Mouse (Mus musculus) heart, postnatal 14 days (tissue): ENCODE results near the gene Txk. TPM values are rescaled to one million over a fixed set of nuclear protein-coding genes. Genes with fewer than 3 reads are reported as not detected.

ENCODE experiments used
- DNase-seq, 2 experiments: peaks; one replicate each; pipeline ENCODE4 v3.0.0; 2021 to 2022
- intact Hi-C: fragments of 180-260 bp; cut with DNase I; formaldehyde crosslinking; loops from one replicate; pipeline ENCODE4 v1.15.1; 2025
- total RNA-seq, 2 experiments: library from RNA; stranded (reverse); gene quantifications; 2 replicates each; pipeline ENCODE4 v1.2.3; 2021

Gene Txk
- total RNA-seq, 2 experiments from 2014 or later: 0.05 to 1.0 TPM

DNA sequence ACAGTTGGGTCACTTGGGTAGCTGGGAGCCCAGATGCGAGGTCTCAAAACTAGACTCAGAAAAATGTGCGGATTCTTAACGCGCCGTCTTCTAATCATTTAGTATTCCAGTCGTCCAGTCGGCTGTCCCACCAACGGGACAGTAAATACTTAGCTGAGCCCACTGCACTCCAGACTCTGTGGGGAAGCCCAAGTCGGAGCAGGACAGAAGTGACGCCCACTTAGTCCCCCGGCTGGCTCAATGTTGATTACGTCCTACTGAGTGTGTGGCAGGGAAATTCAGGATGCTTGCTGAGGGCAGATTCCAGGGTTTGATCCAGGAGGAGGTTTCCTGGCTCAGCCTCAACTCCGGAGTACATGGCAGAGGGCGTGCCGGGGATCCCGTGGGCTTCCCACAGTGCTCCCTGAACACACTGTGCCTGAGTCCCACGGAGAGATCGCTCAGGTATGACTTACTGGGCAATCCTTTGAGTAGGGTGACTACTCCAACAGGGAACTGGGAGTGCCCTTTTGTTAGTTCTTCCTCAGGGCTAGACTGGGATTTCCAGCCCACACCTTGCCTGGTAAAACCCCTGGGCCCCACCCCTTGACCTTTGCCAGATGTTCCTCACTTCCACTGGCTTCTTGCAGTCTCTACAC, 104.5 kb downstream of the Txk start:
- peak in 1 of 2 experiments; percentile 1 for DNase-seq
- intact Hi-C loops: no loop called here

DNA sequence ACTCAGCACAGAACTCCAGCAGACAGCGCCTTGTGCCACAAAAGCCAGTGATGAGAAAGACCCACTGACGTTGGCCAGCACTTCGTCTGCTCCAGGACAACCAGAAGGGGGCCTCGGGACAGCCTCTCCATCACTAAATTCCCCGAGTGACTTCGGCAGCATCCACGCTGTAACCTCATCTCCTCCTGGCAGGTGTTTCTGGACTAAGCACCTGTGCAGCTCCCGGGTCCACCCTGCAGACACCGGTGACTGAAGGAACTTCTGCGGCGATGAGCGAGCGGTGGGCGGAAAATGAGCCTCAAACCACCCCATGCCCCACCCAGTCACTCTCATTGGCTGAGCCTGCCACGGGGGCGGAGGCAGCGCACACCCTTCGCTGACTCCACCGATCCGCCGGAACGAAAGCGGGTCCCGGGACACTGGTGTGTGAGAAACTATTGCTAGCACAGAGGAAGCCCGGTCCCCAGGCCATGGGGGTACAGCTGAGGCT, 105.1 kb downstream of the Txk start, which contains the start of gene Nipal1:
Nipal1 (plus strand) TSS at position 378 of the 490 bp plus-strand sequence.
- intact Hi-C loops: no loop called here
- DNase-seq: peak; percentile 44 to 45

- intact Hi-C loops: no loop called here
- DNase-seq: no peak
Observed at GRCm38 (mm10) chr5:72646996-72647395, 105.6 kb downstream of the Txk start.

GRCm38 (mm10) chr5:72646131-72646530, 106.4 kb downstream of the Txk start:
- DNase-seq: no peak
- intact Hi-C loops: no loop called here

Other genes with a start within 250 kb of the Txk start
- gene Corin, start 248.3 kb downstream of the Txk start, total RNA-seq: 100 to 1,000 TPM in 1 of 2 experiments, 10 to 100 TPM in 1; 99.7 to 132 TPM
- gene Nfxl1, start 193.1 kb downstream of the Txk start, total RNA-seq: 1 to 10 TPM; 6.0 to 6.7 TPM
- not detected for gene Zar1, start 171.5 kb downstream of the Txk start, total RNA-seq
- not detected for gene Gm5868, start 165.2 kb downstream of the Txk start, total RNA-seq
- gene Cnga1, start 108.5 kb downstream of the Txk start, total RNA-seq: under 1 TPM in 1 of 2 experiments, not detected in 1; 0.29 TPM
- under 1 TPM in 1 of 2 experiments, not detected in 1; 0.49 TPM for gene Nipal1, start 105.0 kb downstream of the Txk start, total RNA-seq
- 10 to 100 TPM; 11.0 to 11.9 TPM for gene Tec, start 115.7 kb upstream of the Txk start, total RNA-seq
- gene Slain2, start 161.5 kb upstream of the Txk start, total RNA-seq: 100 to 1,000 TPM; 109 to 122 TPM
- gene Gm10135, start 221.9 kb upstream of the Txk start, total RNA-seq: not detected